Mouse (Mus musculus) megakaryocyte progenitor cell, adult 5-6 weeks (primary cell): ENCODE measurements at regions not wholly inside any gene's neighbourhood (a gene's known extent, or its start where the extent isn't known, plus 50 kb on each side); places are given as distances from the start of the nearest gene placed in this dataset.

Experiments used
- ATAC-seq: replicated peaks from 2 replicates; pipeline ENCODE4 v1.8.0; 2016; ENCODE audit warnings: mild to moderate bottlenecking, moderate TSS enrichment, inconsistent platforms; ENCODE audit not compliant: poor library complexity

DNA sequence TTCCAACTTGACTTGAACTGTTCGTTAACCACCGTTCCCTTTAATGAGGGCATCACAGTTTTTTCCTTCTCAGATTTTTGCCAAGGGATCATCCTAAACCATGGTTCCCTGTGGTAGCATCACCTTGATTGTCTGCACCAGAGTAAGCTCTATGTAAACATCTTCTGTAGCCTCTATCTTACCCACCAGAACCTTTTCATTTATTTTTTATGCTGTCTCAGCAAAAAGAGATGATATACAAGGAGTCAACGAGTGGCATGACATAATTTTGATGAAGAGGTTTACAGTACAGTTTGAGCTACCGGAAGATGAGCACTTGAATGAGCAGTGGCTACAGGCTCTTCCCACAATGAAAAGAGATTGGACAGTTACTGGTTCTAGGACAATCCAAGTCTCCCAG is 768.7 kb downstream of the Ets1 start:
- no peak for ATAC-seq

DNA sequence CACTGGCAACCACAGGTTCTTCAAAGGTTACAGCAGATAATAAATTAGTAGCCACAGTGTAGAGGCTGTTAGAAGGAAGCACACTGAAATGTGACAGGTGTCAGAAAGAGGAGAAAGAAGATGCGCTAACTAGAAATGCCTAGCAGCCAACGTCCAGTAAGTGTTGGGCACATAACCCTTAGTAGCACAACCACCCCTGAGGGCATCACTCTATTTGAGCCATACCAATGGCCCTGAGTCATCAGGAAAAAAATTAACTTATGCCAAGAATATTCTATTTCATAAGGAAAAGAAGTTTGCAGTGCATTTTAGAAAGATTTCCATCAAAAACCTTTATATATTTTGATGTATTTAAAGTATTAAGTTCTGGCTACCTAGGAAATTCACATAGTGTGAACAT is 771.5 kb downstream of the Ets1 start:
- ATAC-seq, result no peak

DNA sequence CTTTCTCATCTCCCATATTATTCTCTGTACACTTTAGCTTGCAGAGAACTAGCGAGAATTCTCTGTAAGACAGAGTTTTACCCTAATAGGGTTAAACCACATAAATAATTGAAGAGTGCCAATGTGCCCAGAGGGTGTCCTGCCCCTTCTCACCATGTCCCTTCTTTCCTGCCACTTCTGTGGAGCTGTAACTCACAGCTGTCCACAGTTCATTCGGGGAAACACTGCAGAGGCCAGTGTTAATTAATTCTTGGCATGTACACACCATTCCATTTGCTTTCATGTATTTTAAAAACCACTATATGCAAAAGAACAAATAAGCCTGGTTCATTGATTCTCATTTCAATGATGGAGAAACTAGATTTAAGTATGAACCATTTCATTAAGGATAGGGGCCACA is 787.8 kb downstream of the Ets1 start:
- ATAC-seq, result no peak

DNA sequence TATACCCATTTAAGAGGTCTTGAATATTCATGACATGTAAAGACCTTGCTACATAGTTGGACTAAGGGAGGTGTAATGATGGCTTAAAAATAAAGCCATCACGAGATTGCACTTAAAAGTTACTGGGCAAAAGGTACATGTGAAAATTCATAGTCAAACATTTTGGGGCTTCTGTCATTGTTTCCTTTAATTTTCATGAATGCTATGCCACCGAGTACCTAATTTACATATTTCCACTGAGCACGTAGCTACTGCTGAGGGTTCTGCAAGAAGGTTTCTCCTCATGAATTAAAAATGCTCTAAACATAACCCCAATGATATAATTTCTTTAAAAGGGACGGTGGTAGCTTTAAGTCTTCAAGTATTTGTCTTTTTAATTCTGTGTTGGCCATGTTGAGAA is 800.4 kb downstream of the Ets1 start:
- no peak for ATAC-seq

DNA sequence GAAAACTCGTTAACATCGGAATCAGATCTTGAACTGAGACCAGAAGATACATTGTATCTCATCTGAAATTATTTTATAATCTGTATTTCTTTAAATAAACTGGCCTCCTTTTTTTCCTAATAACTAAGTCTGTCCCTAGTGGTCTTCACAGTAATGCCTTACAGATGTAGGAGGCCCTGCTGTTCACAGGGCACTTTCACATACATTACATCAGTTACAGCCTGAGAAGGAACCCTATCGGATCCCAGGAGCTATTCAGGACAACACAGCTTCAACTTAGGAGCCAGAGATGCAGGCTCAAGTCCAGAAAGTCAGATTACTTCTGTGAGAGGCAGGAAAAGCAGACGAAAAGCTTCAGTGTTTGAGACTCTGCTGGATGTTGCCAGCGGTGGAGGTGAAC is 806.2 kb downstream of the Ets1 start:
- ATAC-seq, result no peak

DNA sequence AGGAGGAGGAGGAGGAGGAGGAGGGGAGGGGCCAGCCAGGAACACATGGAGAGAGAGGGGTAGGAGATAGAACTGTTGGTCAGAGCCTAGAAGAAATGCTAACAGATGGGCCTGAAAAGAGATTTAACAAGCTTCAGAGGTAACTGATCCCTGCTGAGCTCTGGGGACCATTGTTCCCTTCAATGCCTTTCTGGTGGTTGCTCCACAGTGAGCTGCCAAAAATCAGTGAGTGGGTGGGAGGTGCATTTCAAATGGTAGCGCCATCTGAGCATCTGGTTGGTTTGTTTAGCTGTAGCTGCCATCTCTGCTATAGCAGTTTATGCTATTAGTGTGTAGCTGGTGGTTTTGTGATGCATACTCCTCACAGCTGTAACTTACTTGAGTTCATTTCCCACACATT is 809.9 kb downstream of the Ets1 start:
- ATAC-seq, result no peak

DNA sequence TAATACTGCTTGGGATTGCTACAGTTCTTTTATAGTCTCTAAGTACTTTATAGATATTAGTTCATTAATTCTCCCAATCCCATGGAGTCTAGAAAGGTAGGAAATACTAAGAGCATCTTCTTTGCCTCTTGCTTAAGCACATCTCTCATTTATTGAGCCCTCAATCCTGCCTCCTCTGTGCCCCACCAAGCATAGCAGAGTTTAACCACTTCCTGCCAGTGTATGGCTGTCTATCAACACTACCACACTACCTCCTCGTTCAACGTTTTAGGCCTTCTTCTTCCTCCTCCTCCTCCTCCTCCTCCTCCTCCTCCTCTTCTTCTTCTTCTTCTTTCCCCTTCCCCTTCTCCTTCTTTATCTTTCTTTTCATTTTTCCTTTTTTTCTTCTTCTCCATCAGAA is 839.1 kb downstream of the Ets1 start:
- ATAC-seq, result no peak

DNA sequence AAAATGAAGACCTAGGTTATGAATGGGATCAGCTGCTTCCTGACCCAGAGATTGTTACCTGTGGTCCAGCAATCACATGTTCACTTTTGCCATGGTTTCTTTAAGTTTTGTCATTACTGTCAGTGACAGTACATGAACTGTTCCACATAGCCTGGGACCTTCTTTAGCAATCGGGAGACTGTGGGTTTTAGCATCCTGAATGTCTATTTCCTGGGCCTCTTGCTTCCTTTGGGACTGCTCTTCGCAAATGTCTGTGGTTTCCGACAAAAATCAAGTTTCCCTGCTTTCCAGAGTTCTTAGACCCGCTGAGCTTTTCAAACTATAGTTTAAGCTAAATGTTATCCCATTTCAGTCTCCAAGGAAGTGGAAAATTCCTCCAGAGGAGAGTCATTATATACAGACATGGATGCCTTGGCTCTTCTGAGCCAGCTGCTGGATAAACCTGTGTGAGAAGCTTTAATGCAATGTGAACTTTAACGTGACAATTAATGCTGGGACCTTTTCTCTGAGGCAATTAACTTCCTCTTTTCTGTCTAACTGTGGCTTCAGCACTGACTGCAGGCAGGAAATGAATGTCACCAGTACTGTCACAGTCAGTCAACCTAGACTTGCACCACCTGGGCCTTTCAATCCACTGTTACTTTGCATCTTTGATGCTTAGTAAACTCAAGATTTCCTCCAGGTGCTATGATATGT is 847.0 kb downstream of the Ets1 start:
- ATAC-seq, result peak; percentile 95

DNA sequence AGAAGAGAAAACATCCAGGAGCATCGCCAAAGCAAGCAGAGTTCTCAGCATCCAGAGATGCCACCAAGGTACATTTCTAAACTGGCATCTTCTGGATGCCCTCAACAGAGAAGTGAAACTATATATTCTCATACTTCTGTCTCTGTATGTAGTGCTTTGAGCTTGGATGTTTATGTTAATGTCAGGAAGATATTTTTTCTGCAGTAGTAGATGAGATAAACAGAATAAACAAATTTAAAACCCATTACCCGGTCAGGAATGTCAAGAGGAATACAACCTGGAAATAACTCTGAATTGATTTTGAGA is 847.5 kb downstream of the Ets1 start:
- ATAC-seq, result peak; percentile 62

DNA sequence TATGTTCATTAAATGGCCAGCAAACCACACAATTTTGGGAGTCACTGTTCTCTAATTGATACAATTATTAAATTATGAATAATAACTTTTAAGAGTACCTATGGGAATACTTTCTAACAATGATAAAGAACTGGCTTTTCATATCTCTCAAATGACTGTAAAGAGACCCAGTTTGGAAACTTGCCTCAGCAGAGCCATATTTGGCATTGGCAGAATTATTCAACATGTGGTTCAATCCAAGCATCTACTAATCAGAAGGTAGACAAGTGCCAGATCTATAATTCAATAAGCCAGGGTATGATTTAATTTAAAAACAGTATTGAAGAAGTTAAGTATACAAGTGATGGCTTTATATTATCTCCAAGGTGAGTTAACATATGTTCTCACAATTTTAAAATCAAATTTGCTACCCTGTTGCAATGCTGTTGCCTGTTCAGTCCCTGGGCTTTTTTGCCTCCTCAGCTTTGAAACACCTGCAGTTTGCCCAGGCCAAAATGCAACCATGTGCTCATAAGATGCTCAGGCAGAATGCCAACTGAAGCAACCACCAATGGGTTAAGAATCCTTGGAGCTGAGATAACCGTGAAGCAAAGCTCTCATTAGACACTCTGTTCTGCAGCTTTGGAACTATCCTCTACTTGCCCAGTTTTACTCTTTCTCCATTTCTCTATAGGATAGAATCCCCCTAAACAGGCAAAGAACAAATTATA is 897.2 kb downstream of the Ets1 start:
- ATAC-seq, result no peak

DNA sequence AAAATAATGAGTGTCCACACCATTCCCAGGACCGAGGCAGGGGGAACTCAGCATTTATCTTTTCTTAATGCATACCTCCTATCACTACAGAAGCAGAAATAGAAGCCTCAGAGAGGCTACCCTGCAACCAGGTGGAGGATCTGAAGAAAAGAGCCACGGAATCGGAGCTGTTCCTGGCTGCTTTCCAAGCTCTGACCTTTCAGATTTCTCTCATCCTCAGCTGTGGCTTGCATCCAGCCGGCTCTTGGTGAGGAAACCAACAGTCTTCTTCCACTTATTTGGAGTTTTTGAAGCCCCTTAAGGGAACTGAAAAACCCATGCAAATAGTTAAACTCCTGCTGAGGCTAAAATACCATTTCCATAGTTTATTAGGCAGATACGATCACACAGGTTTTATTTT is 907.3 kb downstream of the Ets1 start:
- ATAC-seq, result no peak

DNA sequence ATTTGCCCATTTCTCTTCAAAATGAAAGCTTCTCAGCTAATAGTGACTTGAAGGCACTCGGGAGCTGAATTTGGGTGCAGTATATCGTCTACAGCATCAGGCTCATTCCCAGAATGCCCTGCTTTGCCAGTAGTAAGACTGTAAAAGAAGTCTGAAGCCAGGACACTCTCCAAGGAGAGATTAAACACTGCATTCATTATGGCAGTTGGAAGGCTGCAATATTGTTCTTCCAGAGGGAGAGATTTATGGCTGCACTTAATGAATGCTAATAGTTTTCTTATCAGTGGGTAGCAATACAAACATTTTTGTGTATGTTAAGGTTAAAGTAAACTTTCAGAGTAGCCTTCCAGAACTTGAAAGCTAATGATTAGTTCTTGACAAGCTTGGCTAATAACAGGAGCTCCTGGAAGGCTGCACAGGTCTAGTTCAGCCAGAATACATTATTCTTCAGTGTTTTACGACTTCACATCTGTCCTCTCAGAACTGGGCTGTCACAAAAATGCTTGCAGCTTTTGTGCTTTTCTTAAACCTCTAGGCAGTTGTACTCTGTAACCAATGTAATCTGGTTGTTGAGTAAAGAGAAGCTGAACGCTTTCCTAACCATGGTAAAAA is 910.2 kb downstream of the Ets1 start:
- ATAC-seq, result no peak

DNA sequence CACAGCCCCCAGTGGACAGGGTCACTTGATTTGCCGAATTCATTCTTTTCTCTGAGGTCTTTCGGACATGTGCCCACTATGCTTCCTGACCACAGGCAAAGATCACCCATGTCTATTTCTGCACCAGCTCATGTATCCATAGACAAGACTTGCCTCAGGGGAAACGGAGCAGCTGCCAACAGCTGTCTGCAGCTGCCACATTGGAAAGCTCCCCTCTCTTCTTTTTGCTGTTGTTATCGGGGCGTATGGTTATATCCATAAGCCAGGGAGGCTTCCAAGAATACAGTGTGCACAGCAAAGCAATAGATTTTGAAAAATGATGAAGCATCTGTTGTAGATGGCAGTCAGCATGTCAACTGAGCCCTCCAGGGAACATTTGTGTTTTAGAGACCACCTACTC is 913.4 kb downstream of the Ets1 start:
- no peak for ATAC-seq

DNA sequence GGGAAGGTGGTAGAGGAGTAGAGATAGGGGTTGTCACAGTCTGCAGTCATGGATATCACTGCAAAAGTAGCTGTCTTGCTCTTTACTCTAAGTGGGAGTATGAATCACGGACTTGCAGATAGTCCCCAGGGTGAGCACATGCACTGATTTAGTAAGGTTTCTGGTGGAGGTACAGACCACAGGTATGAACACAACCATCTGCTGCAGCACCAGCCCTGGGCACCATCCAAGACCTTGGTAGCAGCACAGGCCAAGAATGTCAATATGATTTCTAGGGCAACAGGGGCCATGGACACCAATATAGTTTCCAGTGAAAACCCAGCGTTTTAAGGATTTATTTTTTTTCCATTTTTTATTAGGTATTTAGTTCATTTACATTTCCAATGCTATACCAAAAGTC is 913.7 kb upstream of the Kirrel3 start:
- no peak for ATAC-seq

DNA sequence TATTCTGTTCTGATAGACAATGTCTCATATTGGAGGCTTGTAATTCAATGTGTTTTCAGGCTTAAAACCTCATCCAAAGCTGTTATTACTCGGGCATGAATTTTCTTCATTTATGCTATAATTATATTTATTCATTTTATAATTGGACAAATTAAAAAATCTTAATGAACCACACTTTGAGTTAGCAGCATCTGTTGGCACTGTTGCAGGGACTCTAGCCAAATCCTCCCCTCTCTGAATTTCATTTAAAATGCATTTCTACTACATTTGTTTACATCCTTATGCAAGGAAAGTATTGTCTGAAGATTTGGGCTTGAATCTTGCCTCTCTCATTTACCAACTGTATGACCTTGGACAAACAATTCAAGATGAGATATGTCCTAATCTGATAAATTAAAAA is 874.2 kb upstream of the Kirrel3 start:
- no peak for ATAC-seq

DNA sequence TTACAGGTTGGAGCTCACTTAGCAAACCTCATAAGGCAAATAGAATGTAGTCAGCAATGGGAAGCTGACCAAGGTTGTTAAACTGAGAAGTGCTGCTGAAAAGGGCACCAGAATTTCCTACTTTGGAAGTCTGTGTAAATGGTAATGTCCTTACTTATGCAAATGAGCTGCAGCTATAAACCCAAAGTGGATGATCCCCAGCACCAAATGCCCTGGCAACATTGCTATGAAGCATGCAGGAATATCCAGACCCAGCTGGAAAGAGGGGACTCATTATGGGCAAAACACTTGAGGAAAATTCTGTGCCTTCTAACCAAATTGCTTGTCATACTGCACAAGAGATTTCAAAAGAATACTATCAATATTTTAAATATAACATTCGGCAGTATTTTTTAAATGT is 861.3 kb upstream of the Kirrel3 start:
- no peak for ATAC-seq

DNA sequence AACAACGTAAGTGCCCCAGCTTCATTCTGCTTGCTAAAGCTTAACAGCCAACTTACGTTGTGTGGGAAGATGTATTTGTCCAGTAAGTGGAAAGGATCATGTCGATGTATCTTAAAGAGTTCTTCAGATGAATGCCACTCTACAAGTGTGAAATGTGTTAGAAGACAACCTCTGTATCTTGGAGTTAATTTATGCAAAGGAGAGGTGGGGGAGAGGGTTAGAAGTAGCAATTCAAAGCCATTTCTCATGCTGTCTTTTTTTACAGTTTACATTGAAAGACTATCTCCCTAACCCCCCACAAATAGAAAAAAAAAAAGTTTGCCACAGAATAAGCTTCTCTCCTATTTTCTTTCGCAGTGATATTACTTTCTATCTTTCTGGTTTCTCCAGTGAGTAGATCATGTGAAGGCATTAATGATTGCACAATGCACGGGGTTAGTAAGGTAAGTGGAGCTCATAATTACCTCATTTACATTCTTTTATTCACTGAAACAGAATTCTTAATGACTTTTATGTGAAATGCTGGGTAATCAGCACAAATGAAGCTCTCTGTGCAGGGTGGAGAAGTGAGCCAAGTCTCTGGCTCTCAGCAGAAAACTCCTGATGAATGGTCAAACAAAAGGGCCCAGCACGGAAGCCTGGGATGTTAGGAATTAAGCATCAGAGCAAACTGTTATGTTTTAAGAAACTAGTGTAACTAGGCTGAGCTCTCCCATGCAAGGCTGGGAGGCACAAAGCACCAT is 855.8 kb upstream of the Kirrel3 start:
- no peak for ATAC-seq

DNA sequence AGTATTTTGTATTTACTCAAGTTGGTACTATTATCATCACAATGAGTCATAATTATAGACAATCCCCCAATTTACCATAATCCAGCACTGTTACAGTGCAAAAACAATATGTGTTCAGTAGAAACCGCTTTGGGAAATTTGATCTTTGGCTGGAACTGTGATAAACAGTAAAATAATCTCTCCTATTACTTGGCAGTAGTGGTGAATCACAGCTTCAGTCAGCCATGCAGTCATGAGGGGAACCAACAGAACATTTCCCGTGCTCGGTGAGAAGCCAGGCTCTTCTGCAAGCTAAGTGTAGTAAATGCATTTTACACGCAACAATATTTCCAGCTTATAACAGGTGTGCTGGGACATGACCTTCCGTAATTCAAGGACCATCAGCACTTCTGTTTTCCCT is 822.7 kb upstream of the Kirrel3 start:
- no peak for ATAC-seq

DNA sequence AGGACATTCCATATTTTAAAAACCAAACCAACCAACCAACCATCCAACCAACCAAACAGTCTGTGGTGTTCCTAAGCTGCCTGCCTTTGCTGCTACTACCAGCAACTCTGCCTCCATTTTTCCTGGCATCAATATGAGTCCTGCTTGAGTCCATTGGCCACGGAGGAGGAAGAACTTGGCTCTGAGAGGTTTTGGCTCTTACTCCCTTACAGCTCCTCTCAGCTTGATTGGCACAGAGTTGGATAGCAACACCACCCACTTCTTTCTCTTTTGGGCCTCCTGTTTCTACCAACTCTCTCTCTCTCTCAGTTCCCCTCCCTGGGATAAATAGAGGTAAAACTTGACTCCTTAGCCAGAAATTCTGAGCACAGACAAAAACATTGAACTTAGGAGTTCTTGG is 804.6 kb upstream of the Kirrel3 start:
- ATAC-seq, result no peak

DNA sequence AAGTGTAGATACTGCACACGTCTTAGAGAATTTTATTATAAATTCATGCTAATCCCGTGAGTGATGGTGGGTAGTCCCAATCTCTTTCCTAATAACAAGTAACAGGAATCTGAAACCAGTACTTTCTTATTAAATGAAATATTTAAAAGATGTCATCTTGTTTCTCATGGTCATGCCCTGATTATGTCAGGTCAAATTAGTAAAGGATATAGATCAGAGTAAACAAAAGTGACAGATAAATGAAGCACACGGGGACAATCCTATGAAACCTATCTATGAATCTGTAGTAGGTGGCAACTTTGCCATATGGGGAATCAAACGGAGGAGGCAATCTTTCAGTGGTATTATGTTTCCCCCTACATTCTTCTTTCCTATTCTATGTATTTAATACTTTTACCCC is 794.0 kb upstream of the Kirrel3 start:
- no peak for ATAC-seq

DNA sequence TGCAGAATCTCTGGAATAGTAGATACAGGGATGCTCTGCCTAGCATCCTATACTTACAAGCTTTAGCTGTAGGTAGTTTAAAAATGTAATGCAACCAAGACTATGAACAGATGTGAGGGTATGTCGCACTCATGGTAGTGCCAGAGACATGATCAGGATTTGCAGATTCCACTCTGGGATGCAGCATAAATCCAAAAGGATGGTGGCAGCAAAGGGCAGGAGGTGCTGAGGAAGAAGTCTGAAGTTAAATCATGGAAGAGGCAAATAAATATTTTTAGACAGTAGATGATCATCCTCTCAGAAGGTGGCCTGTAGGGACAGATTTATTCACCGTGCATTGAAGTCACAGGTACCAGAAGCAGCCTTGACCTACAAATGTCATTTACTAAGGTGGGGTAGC is 768.1 kb upstream of the Kirrel3 start:
- no peak for ATAC-seq

DNA sequence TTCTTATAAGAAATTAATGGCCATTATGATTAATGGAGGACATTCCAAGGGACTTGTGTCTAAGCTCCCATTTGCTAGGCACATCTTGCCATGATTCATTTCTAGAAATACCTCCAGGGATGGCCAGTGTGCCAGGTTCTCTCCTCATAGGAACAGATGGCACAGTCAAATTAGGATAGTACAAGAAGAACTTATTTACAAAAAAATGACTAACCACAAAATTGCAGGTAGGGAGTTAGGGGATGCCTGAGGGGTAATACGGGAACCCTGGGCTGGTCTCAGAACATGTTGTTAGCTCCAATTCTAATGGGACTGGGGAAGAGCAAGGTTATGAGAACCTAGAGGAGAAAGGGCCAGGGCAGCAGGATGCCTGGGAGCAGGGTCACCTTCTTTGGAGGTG is 760.9 kb upstream of the Kirrel3 start:
- no peak for ATAC-seq
